Mouse (Mus musculus) adipocyte (in vitro differentiated cells): ENCODE results near the gene Ykt6.
"Not testable (repeated sequence)": the region's sequence is repeated elsewhere in the genome, so short reads cannot be mapped to it uniquely, and the experiment has no call there.

Source experiments
- DNase-seq: peaks from one replicate; pipeline ENCODE4 v3.0.0-alpha.2; 2016; ENCODE audit warnings: low spot score

Ykt6 gene

GRCm38 (mm10) chr11:5994880-5995279 lies 39.4 kb downstream of the Ykt6 start:
- DNase-seq: no peak

GRCm38 (mm10) chr11:5995989-5996388 lies 40.5 kb downstream of the Ykt6 start:
- DNase-seq: peak; percentile 90

- no peak for DNase-seq
These were observed 43.0 kb downstream of the Ykt6 start for GRCm38 (mm10) chr11:5998472-5998871.

- DNase-seq: peak; percentile 82
These were observed 44.6 kb downstream of the Ykt6 start for GRCm38 (mm10) chr11:5999832-6000771.

- DNase-seq: no peak
These were observed 45.6 kb downstream of the Ykt6 start for GRCm38 (mm10) chr11:6000961-6001682.

GRCm38 (mm10) chr11:6001981-6002649 lies 46.6 kb downstream of the Ykt6 start:
- peak; percentile 47 for DNase-seq

GRCm38 (mm10) chr11:6003046-6003639 lies 47.6 kb downstream of the Ykt6 start:
- peak; percentile 16 for DNase-seq

GRCm38 (mm10) chr11:6005374-6006043 lies 50.0 kb downstream of the Ykt6 start:
- DNase-seq: not testable (repeated sequence)

- DNase-seq: not testable (repeated sequence)
These were observed 51.0 kb downstream of the Ykt6 start for GRCm38 (mm10) chr11:6006351-6007009.

- not testable (repeated sequence) for DNase-seq
These were observed 51.7 kb downstream of the Ykt6 start for GRCm38 (mm10) chr11:6007010-6007778.

- not testable (repeated sequence) for DNase-seq
These were observed 52.3 kb downstream of the Ykt6 start for GRCm38 (mm10) chr11:6007779-6008128.

- not testable (repeated sequence) for DNase-seq
These were observed 55.4 kb downstream of the Ykt6 start for GRCm38 (mm10) chr11:6010751-6011482.

GRCm38 (mm10) chr11:6011879-6012278 lies 56.4 kb downstream of the Ykt6 start:
- DNase-seq: no peak

- no peak for DNase-seq
These were observed 57.9 kb downstream of the Ykt6 start for GRCm38 (mm10) chr11:6013359-6013758.

GRCm38 (mm10) chr11:6015011-6015431 lies 59.5 kb downstream of the Ykt6 start:
- DNase-seq: no peak

GRCm38 (mm10) chr11:6016368-6016767 lies 60.9 kb downstream of the Ykt6 start:
- peak; percentile 61 for DNase-seq

- no peak for DNase-seq
These were observed 61.4 kb downstream of the Ykt6 start for GRCm38 (mm10) chr11:6016797-6017395.
